Mouse (Mus musculus) thymus, adult 2 months (tissue): ENCODE measurements around the gene Chst8. TPM values are rescaled to one million over a fixed set of nuclear protein-coding genes. Genes with fewer than 3 reads are reported as not detected.

Experiments
- DNase-seq: peaks from one replicate; pipeline ENCODE4 v3.0.0; 2021
- H3K27ac ChIP-seq: fragments of 200-500 bp; 2 replicates; pipeline ENCODE4 v1.5.1; 2012; ENCODE audit warnings: low read length, control low read depth; ENCODE audit not compliant: control insufficient read depth, insufficient read depth
- H3K27me3 ChIP-seq: fragments of 200-500 bp; 2 replicates; pipeline ENCODE4 v1.6.1; 2012; ENCODE audit warnings: mild to moderate bottlenecking, low read length, moderate library complexity, mixed read lengths; ENCODE audit not compliant: control insufficient read depth, insufficient read depth
- H3K36me3 ChIP-seq: fragments of 200-500 bp; 2 replicates; pipeline ENCODE4 v1.6.1; 2012; ENCODE audit warnings: mild to moderate bottlenecking, low read length, moderate library complexity; ENCODE audit not compliant: control insufficient read depth, insufficient read depth
- H3K4me1 ChIP-seq: fragments of 200-500 bp; replicated peaks from 2 replicates; pipeline ENCODE4 v1.6.1; 2012; ENCODE audit warnings: low read length; ENCODE audit not compliant: control insufficient read depth, insufficient read depth
- H3K4me3 ChIP-seq: fragments of 200-500 bp; 2 replicates; pipeline ENCODE4 v1.5.1; 2012; ENCODE audit warnings: mild to moderate bottlenecking, low read length, control low read depth, moderate library complexity; ENCODE audit not compliant: control insufficient read depth, insufficient read depth
- CTCF ChIP-seq: fragments of 200-500 bp; IDR thresholded peaks from 2 replicates; pipeline ENCODE4 v1.5.1; 2012; ENCODE audit warnings: mild to moderate bottlenecking, control low read depth, low read length, moderate library complexity, borderline replicate concordance; ENCODE audit not compliant: control insufficient read depth, poor library complexity, insufficient read depth; ENCODE audit errors: extremely low read depth
- POLR2A ChIP-seq: fragments of 200-500 bp; IDR thresholded peaks from 2 replicates; pipeline ENCODE4 v1.6.1; 2012; ENCODE audit warnings: mild to moderate bottlenecking, low read length, control low read depth, moderate library complexity; ENCODE audit not compliant: control insufficient read depth, poor library complexity, insufficient read depth; ENCODE audit errors: extremely low read depth
- WGBS: fragments of 180-500 bp; shearing (Covaris S2); methylation state at CpG from one replicate; pipeline ENCODE4 v1.1.7; 2018; 5-methylcytosine and 5-hydroxymethylcytosine counted together
- polyA plus RNA-seq: library from polyadenylated mRNA; depleted of rRNA; stranded (reverse); fragments of >200 nt; gene quantifications from 2 replicates; pipeline ENCODE4 v1.2.3, GENCODE M21; 2012; rRNA removed

Gene Chst8
- 6.1 and 6.3 TPM in 2 replicates for polyA plus RNA-seq

- Histone ChIP-seq H3K4me1 (no peaks in the 10 kb centered on the region), H3K27ac (no peak within 1 kb of the TSS), H3K27me3 (no peaks in the 10 kb centered on the region; the same call in 1 of the 2 replicates), H3K36me3 (no peaks in the 10 kb centered on the region), H3K4me3 (no peak within 1 kb of the TSS)
- no peak for TF ChIP-seq POLR2A
- peak; percentile 4 for DNase-seq
- WGBS, result 2% methylated on average over 65 of the region's 65 CpGs
Measured at GRCm38 (mm10) chr7:34812531-34813111, at the start of gene Chst8. Gene Chst8, minus strand, starts transcription at chr7:34812711.

- no peak for TF ChIP-seq POLR2A
- WGBS, result 76% methylated on average over 2 of the region's 2 CpGs
- DNase-seq, result no peak
- Histone ChIP-seq H3K36me3 (no peaks in the 10 kb centered on the region), H3K4me3 (no peak overlapping the region), H3K27ac (no peak overlapping the region), H3K4me1 (no peaks in the 10 kb centered on the region), H3K27me3 (no peaks in the 10 kb centered on the region)
Measured at GRCm38 (mm10) chr7:34858291-34858690, 45.8 kb upstream of the Chst8 start.

- H3K36me3 ChIP-seq, result no peaks in the 10 kb centered on the region
- TF ChIP-seq POLR2A (no peak), CTCF (no peak)
- no peak overlapping the region for H3K27ac ChIP-seq
Measured at GRCm38 (mm10) chr7:34854781-34855352, 42.4 kb upstream of the Chst8 start.

GRCm38 (mm10) chr7:34853393-34853792, 40.9 kb upstream of the Chst8 start:
- 93% methylated on average over 3 of the region's 3 CpGs for WGBS
- no peaks in the 10 kb centered on the region for H3K27me3 ChIP-seq

More at GRCm38 (mm10) chr7:34854781-34855352, 42.4 kb upstream of the Chst8 start:
- no peak for DNase-seq
- H3K27me3 ChIP-seq, result no peaks in the 10 kb centered on the region
- no peak overlapping the region for H3K4me3 ChIP-seq
- 85% methylated on average over 6 of the region's 6 CpGs for WGBS
- no peaks in the 10 kb centered on the region for H3K4me1 ChIP-seq

GRCm38 (mm10) chr7:34849660-34850059, 37.1 kb upstream of the Chst8 start:
- H3K27me3 ChIP-seq, result no peaks in the 10 kb centered on the region
- no peaks in the 10 kb centered on the region for H3K4me1 ChIP-seq
- TF ChIP-seq CTCF (peak; percentile 27; the same call in 1 of the 2 replicates), POLR2A (no peak)
- DNase-seq, result no peak
- no peaks in the 10 kb centered on the region for H3K36me3 ChIP-seq
- no peak overlapping the region for H3K4me3 ChIP-seq
- WGBS, result 47% methylated on average over 10 of the region's 10 CpGs
- no peak overlapping the region for H3K27ac ChIP-seq

More at GRCm38 (mm10) chr7:34853393-34853792, 40.9 kb upstream of the Chst8 start:
- no peak for TF ChIP-seq CTCF
- no peak for TF ChIP-seq POLR2A
- H3K27ac ChIP-seq, result no peak overlapping the region
- no peak overlapping the region for H3K4me3 ChIP-seq
- DNase-seq, result no peak
- H3K36me3 ChIP-seq, result no peaks in the 10 kb centered on the region
- H3K4me1 ChIP-seq, result no peaks in the 10 kb centered on the region

GRCm38 (mm10) chr7:34848811-34849210, 36.3 kb upstream of the Chst8 start:
- Histone ChIP-seq H3K4me3 (no peak overlapping the region), H3K27ac (no peak overlapping the region), H3K27me3 (no peaks in the 10 kb centered on the region), H3K36me3 (no peaks in the 10 kb centered on the region), H3K4me1 (no peaks in the 10 kb centered on the region)
- no peak for DNase-seq
- 96% methylated on average over 4 of the region's 4 CpGs for WGBS
- TF ChIP-seq POLR2A (no peak), CTCF (no peak)

- DNase-seq, result no peak
- TF ChIP-seq POLR2A (no peak), CTCF (no peak)
- H3K4me3 ChIP-seq, result no peak overlapping the region
- H3K27ac ChIP-seq, result no peak overlapping the region
- no peaks in the 10 kb centered on the region for H3K27me3 ChIP-seq
- WGBS, result 92% methylated on average over 6 of the region's 6 CpGs
- H3K4me1 ChIP-seq, result no peaks in the 10 kb centered on the region
- no peaks in the 10 kb centered on the region for H3K36me3 ChIP-seq
Measured at GRCm38 (mm10) chr7:34847900-34848299, 35.4 kb upstream of the Chst8 start.
